Mouse (Mus musculus): ENCODE measurements around the gene Rin2. TPM values are rescaled to one million over a fixed set of nuclear protein-coding genes. Genes with fewer than 3 reads are reported as not detected.

The Rin2 gene
- 33.0 and 39.6 TPM in 2 replicates for polyA plus RNA-seq (2015; fragmentation: Nextera tagmentation; extraction: Ambion mirVana)

- Histone ChIP-seq H3K9ac (peak within 1 kb of the TSS; percentile 81), H3K36me3 (no peaks in the 10 kb centered on the region), H3K9me3 (no peaks in the 10 kb centered on the region), H3K4me1 (peaks cover 34% of the 10 kb centered on the region), H3K27ac (peak within 1 kb of the TSS; percentile 82), H3K4me2 (peak within 1 kb of the TSS; percentile 81), H3K27me3 (no peaks in the 10 kb centered on the region), H3K4me3 (peak within 1 kb of the TSS; percentile 65)
- under 1% methylated on average over 33 of the region's 33 CpGs for WGBS
- ATAC-seq (ENCODE audit: insufficient number of reproducible peaks, insufficient read depth, low FRiP score, low TSS enrichment, low read depth), result peak; percentile 86
These were observed at the start of gene Rin2 for GRCm38 (mm10) chr2:145675142-145675755. Rin2 (plus strand) TSS chr2:145675215.

DNA sequence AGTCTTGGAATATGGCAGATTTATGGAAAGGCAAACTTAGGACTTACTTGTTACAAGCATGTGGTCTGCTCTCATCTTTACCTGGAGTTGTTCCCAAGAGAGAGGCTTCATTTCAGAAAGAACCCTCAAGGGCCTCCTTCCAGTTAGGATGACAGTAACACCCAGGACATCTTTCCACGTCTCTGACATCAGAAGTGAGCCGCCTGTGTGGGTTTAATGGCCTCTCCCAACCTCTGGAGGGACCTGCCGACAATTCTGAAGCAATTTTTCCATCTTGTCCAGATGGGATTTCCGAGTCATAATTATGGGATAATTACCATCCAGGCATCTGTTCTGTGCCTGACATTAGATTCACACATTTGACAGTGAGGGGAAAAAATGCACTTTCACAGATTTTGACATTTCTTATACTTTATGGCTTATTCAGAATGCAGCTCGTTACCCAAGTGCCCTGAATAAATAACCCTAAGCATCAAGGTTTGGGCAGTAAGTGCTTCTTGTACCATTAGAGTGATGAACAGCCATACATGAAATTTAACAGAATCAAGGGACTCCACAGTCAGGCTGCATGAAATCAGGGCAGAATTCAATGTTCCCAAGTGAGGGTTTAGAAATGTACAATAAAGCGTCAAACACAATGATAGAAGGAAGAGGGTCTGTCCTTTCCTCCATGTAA, 43.8 kb upstream of the Rin2 start:
- 66% methylated on average over 6 of the region's 6 CpGs for WGBS
- Histone ChIP-seq H3K4me1 (peaks cover 10% of the 10 kb centered on the region), H3K4me2 (no peak overlapping the region), H3K27me3 (no peaks in the 10 kb centered on the region), H3K9ac (no peak overlapping the region), H3K4me3 (no peak overlapping the region), H3K27ac (no peak overlapping the region), H3K9me3 (no peaks in the 10 kb centered on the region), H3K36me3 (no peaks in the 10 kb centered on the region)
- ATAC-seq (ENCODE audit: insufficient number of reproducible peaks, insufficient read depth, low FRiP score, low TSS enrichment, low read depth), result no peak

DNA sequence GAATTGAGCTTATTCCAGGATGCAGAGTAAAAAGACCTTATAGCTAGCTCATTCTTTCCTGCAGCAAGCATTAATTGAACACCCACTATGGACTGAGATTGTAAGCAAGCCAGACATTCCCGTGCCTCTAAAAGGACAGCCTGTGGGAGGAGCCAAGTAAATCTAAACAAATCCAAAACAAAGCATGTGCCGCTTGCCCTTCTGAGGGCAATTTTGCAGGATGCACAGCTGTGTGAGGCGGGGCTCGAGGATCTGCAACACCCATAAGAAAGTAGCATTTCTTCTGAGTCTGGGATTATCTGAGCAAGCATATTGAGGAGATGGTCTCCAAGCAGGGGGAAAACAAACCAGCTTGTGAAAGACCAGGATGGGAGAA, 43.2 kb upstream of the Rin2 start:
- no peak overlapping the region for H3K4me3 ChIP-seq
- no peaks in the 10 kb centered on the region for H3K27me3 ChIP-seq
- WGBS, result 31% methylated on average over 4 of the region's 4 CpGs
- no peaks in the 10 kb centered on the region for H3K9me3 ChIP-seq
- peaks cover 10% of the 10 kb centered on the region for H3K4me1 ChIP-seq
- H3K36me3 ChIP-seq, result no peaks in the 10 kb centered on the region
- H3K4me2 ChIP-seq, result no peak overlapping the region
- H3K9ac ChIP-seq, result no peak overlapping the region
- H3K27ac ChIP-seq, result no peak overlapping the region
- ATAC-seq (ENCODE audit: insufficient number of reproducible peaks, insufficient read depth, low FRiP score, low TSS enrichment, low read depth), result no peak

DNA sequence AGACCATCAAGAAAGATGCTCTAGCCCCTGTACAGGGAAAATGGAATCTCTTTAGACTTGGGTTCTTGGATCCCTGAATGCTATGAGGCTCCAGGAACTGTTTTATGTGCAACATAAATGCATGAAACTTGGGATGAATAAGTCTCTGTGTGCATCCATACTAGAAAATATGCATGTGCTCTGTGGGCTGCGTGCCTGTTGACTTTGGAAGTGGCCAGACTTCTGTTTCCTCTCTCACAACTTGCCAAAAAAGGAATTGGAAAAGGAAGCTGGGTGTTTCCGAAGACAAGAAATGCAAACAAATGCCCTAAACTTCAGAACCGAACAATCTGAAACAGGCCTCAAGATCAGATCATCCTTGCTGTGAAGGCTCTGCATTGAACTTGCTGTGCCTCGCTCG, 41.2 kb upstream of the Rin2 start:
- no peak overlapping the region for H3K4me2 ChIP-seq
- peak overlapping the region; percentile 28; the same call in 1 of the 2 replicates for H3K27ac ChIP-seq
- H3K9me3 ChIP-seq, result no peaks in the 10 kb centered on the region
- no peaks in the 10 kb centered on the region for H3K36me3 ChIP-seq
- no peak overlapping the region for H3K4me3 ChIP-seq
- ATAC-seq (ENCODE audit: insufficient number of reproducible peaks, insufficient read depth, low FRiP score, low TSS enrichment, low read depth), result no peak
- H3K4me1 ChIP-seq, result peaks cover 10% of the 10 kb centered on the region
- 64% methylated on average over 5 of the region's 5 CpGs for WGBS
- no peaks in the 10 kb centered on the region for H3K27me3 ChIP-seq
- no peak overlapping the region for H3K9ac ChIP-seq

DNA sequence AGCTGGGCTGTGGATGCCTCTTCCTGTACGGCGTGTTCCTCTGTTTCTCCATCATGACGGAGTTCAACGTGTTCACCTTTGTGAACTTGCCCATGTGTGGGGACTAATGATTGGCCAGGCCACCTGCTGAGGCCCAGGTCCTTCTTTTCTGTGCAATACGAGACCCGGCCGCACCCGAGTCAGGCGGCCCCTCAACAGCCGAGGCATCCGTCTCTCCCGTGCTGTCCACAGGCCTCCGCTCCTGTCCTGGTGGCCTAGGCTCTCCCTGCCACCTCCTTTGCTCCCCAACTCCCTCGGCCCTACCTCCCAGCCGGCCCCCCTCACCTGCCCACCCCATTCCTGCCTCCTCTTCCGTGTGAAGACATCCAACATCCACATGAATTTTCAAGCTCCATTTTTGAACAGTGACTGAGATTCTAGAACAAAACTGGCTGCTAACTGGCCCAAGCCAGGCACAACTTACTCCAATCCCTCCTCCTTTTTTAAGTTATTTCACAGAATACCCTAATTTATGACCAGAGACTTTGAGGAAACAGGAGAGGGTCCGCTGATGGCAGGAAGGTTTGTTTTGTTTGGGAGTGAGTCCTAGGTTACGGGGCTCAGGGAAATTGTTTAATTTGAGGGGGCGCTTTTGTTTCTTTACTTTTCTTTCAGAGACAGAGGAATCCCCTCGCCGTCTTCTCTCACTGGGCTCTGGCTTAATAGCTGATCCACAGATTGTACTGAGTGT, 34.6 kb upstream of the Rin2 start:
- no peak for ATAC-seq (ENCODE audit: insufficient number of reproducible peaks, insufficient read depth, low FRiP score, low TSS enrichment, low read depth)
- WGBS, result 83% methylated on average over 21 of the region's 21 CpGs

DNA sequence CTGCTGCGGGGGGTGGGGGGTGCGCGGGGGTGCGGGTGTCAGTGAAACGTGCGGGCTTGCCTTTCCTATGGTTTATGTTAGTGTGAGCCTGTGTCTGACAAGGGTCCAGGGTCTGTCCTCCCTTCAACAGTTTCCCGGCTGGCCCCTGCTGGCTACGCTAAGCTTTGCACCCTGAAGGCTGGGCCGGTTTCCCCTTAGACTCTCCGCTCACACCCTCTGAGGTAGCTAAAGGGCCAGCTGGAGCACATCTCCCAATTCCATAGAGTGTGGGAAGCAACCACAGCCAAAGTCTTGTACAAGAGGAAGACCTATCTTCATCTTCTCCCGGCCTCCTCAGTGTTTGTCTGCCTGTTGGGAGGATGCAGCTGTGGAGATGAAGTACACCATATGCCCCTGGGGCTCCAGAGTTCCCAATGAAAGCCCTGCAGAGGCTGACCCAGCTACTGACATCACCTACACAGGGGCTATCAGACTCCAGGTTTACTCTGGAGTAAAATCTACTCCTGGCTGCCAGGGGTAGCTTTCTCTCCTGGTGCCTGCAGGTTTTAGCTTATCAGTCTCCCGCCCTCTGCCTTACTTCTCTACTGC, 19.5 kb upstream of the Rin2 start:
- Histone ChIP-seq H3K36me3 (no peaks in the 10 kb centered on the region), H3K27ac (no peak overlapping the region), H3K27me3 (no peaks in the 10 kb centered on the region), H3K4me2 (no peak overlapping the region), H3K4me1 (no peaks in the 10 kb centered on the region), H3K9ac (no peak overlapping the region), H3K9me3 (no peaks in the 10 kb centered on the region), H3K4me3 (no peak overlapping the region)
- WGBS, result 35% methylated on average over 12 of the region's 12 CpGs
- no peak for ATAC-seq (ENCODE audit: insufficient number of reproducible peaks, insufficient read depth, low FRiP score, low TSS enrichment, low read depth)

More for the DNA sequence above, 34.6 kb upstream of the Rin2 start:
- Histone ChIP-seq H3K4me3 (no peak overlapping the region), H3K27ac (no peak overlapping the region), H3K36me3 (no peaks in the 10 kb centered on the region), H3K4me2 (no peak overlapping the region), H3K9me3 (no peaks in the 10 kb centered on the region), H3K9ac (no peak overlapping the region), H3K27me3 (no peaks in the 10 kb centered on the region), H3K4me1 (no peaks in the 10 kb centered on the region)

DNA sequence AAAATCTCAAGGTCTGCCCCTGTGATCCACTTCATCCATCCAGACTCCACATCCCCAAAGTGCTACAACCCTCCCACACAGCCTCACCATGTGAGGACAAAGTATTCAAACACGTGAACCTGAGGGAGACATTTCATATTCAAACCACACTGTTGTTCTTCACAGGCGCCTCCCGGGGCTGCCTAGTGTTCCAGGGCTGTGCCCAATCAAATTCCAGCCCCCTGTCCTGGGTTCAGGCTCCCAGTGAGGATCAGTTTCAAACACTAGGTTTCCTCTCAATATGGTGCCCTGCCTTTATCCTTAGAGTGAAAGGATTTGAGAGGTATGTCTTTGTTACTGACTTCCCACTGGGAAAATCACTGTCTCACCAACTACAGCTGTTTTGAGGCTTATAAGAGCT, 18.9 kb upstream of the Rin2 start:
- no peaks in the 10 kb centered on the region for H3K4me1 ChIP-seq
- WGBS, result 50% methylated on average over 3 of the region's 3 CpGs
- no peaks in the 10 kb centered on the region for H3K36me3 ChIP-seq
- no peak overlapping the region for H3K27ac ChIP-seq
- no peaks in the 10 kb centered on the region for H3K27me3 ChIP-seq
- ATAC-seq (ENCODE audit: insufficient number of reproducible peaks, insufficient read depth, low FRiP score, low TSS enrichment, low read depth), result no peak
- H3K4me2 ChIP-seq, result no peak overlapping the region
- no peaks in the 10 kb centered on the region for H3K9me3 ChIP-seq
- no peak overlapping the region for H3K9ac ChIP-seq
- no peak overlapping the region for H3K4me3 ChIP-seq

DNA sequence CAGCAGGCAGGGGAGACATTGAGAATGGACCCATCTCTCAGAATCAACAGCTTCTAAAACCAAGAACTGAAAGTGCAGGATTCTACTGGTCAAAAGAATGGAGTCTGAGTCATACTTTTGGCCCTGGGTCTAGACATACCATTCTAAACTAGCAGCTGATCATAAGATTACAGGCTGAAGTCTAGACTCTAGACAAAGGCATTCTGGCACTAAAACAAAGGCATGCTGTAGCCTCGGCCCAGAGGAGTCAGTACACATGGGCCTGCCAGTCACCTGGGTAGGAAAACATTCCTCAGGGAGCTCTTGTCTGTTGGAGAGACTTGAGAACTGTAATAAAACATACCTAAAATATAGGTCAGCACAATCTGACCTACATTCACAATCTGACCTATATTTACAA, 18.3 kb upstream of the Rin2 start:
- Histone ChIP-seq H3K4me3 (no peak overlapping the region), H3K27ac (no peak overlapping the region), H3K27me3 (no peaks in the 10 kb centered on the region), H3K4me1 (no peaks in the 10 kb centered on the region), H3K9ac (no peak overlapping the region), H3K9me3 (no peaks in the 10 kb centered on the region), H3K36me3 (no peaks in the 10 kb centered on the region), H3K4me2 (no peak overlapping the region)
- WGBS, result 27% methylated on average over 1 of the region's 1 CpGs
- ATAC-seq (ENCODE audit: insufficient number of reproducible peaks, insufficient read depth, low FRiP score, low TSS enrichment, low read depth), result no peak

DNA sequence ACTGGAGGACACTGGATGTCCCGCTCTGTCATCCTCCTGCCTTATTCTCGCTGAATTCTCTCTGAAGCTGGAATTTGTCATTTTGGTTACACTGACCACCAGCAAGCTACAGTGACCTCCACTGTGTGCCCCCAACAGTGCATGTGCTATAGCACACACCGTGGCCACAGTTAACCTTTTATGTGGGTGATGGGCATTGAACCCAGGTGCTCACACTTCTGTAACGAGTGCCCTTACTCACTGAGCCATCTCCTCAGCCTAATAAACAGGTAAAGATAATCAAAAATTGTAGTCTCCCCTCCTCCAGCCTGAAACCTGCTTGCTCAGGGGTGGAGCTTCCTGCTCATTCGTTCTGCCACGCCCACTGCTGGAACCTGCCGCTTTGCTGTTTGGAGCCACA, 13.8 kb upstream of the Rin2 start:
- Histone ChIP-seq H3K4me3 (no peak overlapping the region), H3K36me3 (no peaks in the 10 kb centered on the region), H3K4me1 (no peaks in the 10 kb centered on the region), H3K4me2 (no peak overlapping the region), H3K27ac (no peak overlapping the region), H3K9ac (no peak overlapping the region), H3K9me3 (no peaks in the 10 kb centered on the region), H3K27me3 (no peaks in the 10 kb centered on the region)
- ATAC-seq (ENCODE audit: insufficient number of reproducible peaks, insufficient read depth, low FRiP score, low TSS enrichment, low read depth), result no peak
- 71% methylated on average over 7 of the region's 7 CpGs for whole genome bisulfite sequencing

- H3K27ac ChIP-seq, result no peak overlapping the region
- H3K4me3 ChIP-seq, result no peak overlapping the region
- H3K36me3 ChIP-seq, result no peaks in the 10 kb centered on the region
- ATAC-seq (ENCODE audit: insufficient number of reproducible peaks, insufficient read depth, low FRiP score, low TSS enrichment, low read depth), result no peak
- no peaks in the 10 kb centered on the region for H3K9me3 ChIP-seq
- no peak overlapping the region for H3K9ac ChIP-seq
- WGBS, result 88% methylated on average over 7 of the region's 7 CpGs
- no peak overlapping the region for H3K4me2 ChIP-seq
- H3K4me1 ChIP-seq, result 0 out of 2 replicates have a peak, but pooled peaks cover 2% of the 10 kb centered on the region
- no peaks in the 10 kb centered on the region for H3K27me3 ChIP-seq
These were observed 11.1 kb upstream of the Rin2 start for GRCm38 (mm10) chr2:145663899-145664298.

GRCm38 (mm10) chr2:145664311-145664710, 10.7 kb upstream of the Rin2 start:
- H3K4me3 ChIP-seq, result no peak overlapping the region
- H3K4me2 ChIP-seq, result no peak overlapping the region
- ATAC-seq (ENCODE audit: insufficient number of reproducible peaks, insufficient read depth, low FRiP score, low TSS enrichment, low read depth), result no peak
- H3K4me1 ChIP-seq, result 0 out of 2 replicates have a peak, but pooled peaks cover 2% of the 10 kb centered on the region
- no peaks in the 10 kb centered on the region for H3K36me3 ChIP-seq
- no peaks in the 10 kb centered on the region for H3K27me3 ChIP-seq
- 83% methylated on average over 2 of the region's 2 CpGs for WGBS
- H3K9me3 ChIP-seq, result no peaks in the 10 kb centered on the region
- H3K27ac ChIP-seq, result no peak overlapping the region
- no peak overlapping the region for H3K9ac ChIP-seq

All from embryonic facial prominence, embryonic 13.5 days (tissue).